Mouse (Mus musculus) testis, adult 2 months (tissue): Measurements from ENCODE around the gene Slc10a6.

Experiments
- CTCF ChIP-seq: fragments of 200-500 bp; IDR thresholded peaks from 2 replicates; pipeline ENCODE4 v1.5.1; 2012; ENCODE audit warnings: low read depth, mild to moderate bottlenecking, inconsistent platforms, low read length, moderate library complexity; ENCODE audit not compliant: control insufficient read depth, insufficient read depth, insufficient replicate concordance
- POLR2A ChIP-seq: fragments of 200-500 bp; IDR thresholded peaks from 2 replicates; pipeline ENCODE4 v1.6.1; 2012; ENCODE audit warnings: low read depth, mild to moderate bottlenecking, inconsistent platforms, low read length, moderate library complexity; ENCODE audit not compliant: control insufficient read depth

GRCm38 (mm10) chr5:103678974-103679373 is 49.8 kb upstream of the Slc10a6 start:
- TF ChIP-seq CTCF (no peak), POLR2A (no peak)
